Mouse (Mus musculus) lung, adult 10 weeks (tissue): ENCODE data around the gene Dbp. TPM values are rescaled to one million over a fixed set of nuclear protein-coding genes. Genes with fewer than 3 reads are reported as not detected.

Experiments used
- polyA plus RNA-seq: library from polyadenylated mRNA; stranded (reverse); fragments of 350-450 nt; fragmentation: Illumina TruSeq; extraction: RNeasy Lipid Tissue Mini Kit (QIAGEN cat#74804); gene quantifications from one replicate; pipeline ENCODE4 v1.2.3, GENCODE M21; 2014; ENCODE audit warnings: low read depth, low replicate concordance; ENCODE audit not compliant: insufficient read depth

Dbp gene
- 6.5 TPM for polyA plus RNA-seq

GRCm38 (mm10) chr7:45704730-45705442, at the start of gene Dbp:
Dbp (plus strand) TSS chr7:45705088.

GRCm38 (mm10) chr7:45666161-45666560, 38.7 kb upstream of the Dbp start, which contains the start of gene Fut2:
Fut2 (minus strand) TSS chr7:45666394.

GRCm38 (mm10) chr7:45683396-45684050, 21.4 kb upstream of the Dbp start, which contains the start of gene Ntn5:
Ntn5 (plus strand) TSS chr7:45684022.

GRCm38 (mm10) chr7:45693921-45694591, 10.8 kb upstream of the Dbp start, which contains the start of gene Sec1:
Sec1 (minus strand) TSS chr7:45694402.

GRCm38 (mm10) chr7:45699523-45700141, 5.3 kb upstream of the Dbp start, which contains the start of gene Car11:
Car11 (plus strand) TSS chr7:45699843.

GRCm38 (mm10) chr7:45715090-45715708, 10.3 kb downstream of the Dbp start, which contains the start of gene Rpl18:
Rpl18 (plus strand) TSS chr7:45715457.

GRCm38 (mm10) chr7:45717918-45718297, 13.0 kb downstream of the Dbp start, which contains the start of gene Sphk2:
Sphk2 (minus strand) TSS chr7:45718002.

GRCm38 (mm10) chr7:45720413-45721233, 15.7 kb downstream of the Dbp start, which contains the start of gene Fam83e:
Fam83e (plus strand) TSS chr7:45721212.

GRCm38 (mm10) chr7:45725713-45726112, 20.8 kb downstream of the Dbp start, which contains the start of gene Spaca4:
Spaca4 (minus strand) TSS chr7:45725813.

Other genes with a start within 250 kb of the Dbp start
- gene Ftl1, start 245.2 kb upstream of the Dbp start, polyA plus RNA-seq, result 2,902 TPM
- 93.3 TPM for gene Bax, start 238.2 kb upstream of the Dbp start, polyA plus RNA-seq
- gene Tulp2, start 223.2 kb upstream of the Dbp start, polyA plus RNA-seq, result not detected
- not detected for gene Gm45808, start 218.3 kb upstream of the Dbp start, polyA plus RNA-seq
- 5.0 TPM for gene Dhdh, start 216.3 kb upstream of the Dbp start, polyA plus RNA-seq
- gene Nucb1, start 194.7 kb upstream of the Dbp start, polyA plus RNA-seq, result 134 TPM
- 62.8 TPM for gene Ppp1r15a, start 178.8 kb upstream of the Dbp start, polyA plus RNA-seq
- 5.7 TPM for gene Plekha4, start 178.8 kb upstream of the Dbp start, polyA plus RNA-seq
- gene Hsd17b14, start 150.2 kb upstream of the Dbp start, polyA plus RNA-seq, result 0.54 TPM
- gene Bcat2, start 134.9 kb upstream of the Dbp start, polyA plus RNA-seq, result 43.0 TPM
- gene Fgf21, start 89.6 kb upstream of the Dbp start, polyA plus RNA-seq, result not detected
- not detected for gene Fut1, start 87.8 kb upstream of the Dbp start, polyA plus RNA-seq
- gene Izumo1, start 83.3 kb upstream of the Dbp start, polyA plus RNA-seq, result 0.38 TPM
- gene Rasip1, start 77.6 kb upstream of the Dbp start, polyA plus RNA-seq, result 47.4 TPM
- gene Mamstr, start 65.1 kb upstream of the Dbp start, polyA plus RNA-seq, result 1.9 TPM
- 0.20 TPM for gene Fut2, start 38.7 kb upstream of the Dbp start, polyA plus RNA-seq
- 0.75 TPM for gene Ntn5, start 21.1 kb upstream of the Dbp start, polyA plus RNA-seq
- gene Sec1, start 10.7 kb upstream of the Dbp start, polyA plus RNA-seq, result 0.90 TPM
- 1.7 TPM for gene Car11, start 5.2 kb upstream of the Dbp start, polyA plus RNA-seq
- 1,283 TPM for gene Rpl18, start 10.4 kb downstream of the Dbp start, polyA plus RNA-seq
- 16.2 TPM for gene Sphk2, start 12.9 kb downstream of the Dbp start, polyA plus RNA-seq
- 3.8 TPM for gene Fam83e, start 16.1 kb downstream of the Dbp start, polyA plus RNA-seq
- not detected for gene Spaca4, start 20.7 kb downstream of the Dbp start, polyA plus RNA-seq
- gene Lmtk3, start 78.7 kb downstream of the Dbp start, polyA plus RNA-seq, result 0.09 TPM
- 2.2 TPM for gene Sult2b1, start 79.6 kb downstream of the Dbp start, polyA plus RNA-seq
- 73.8 TPM for gene Cyth2, start 109.5 kb downstream of the Dbp start, polyA plus RNA-seq
- gene Kcnj14, start 119.7 kb downstream of the Dbp start, polyA plus RNA-seq, result not detected
- 10.2 TPM for gene Grwd1, start 125.9 kb downstream of the Dbp start, polyA plus RNA-seq
- gene Kdelr1, start 167.7 kb downstream of the Dbp start, polyA plus RNA-seq, result 108 TPM
- gene Grin2d, start 173.3 kb downstream of the Dbp start, polyA plus RNA-seq, result 0.46 TPM
- gene Syngr4, start 191.6 kb downstream of the Dbp start, polyA plus RNA-seq, result not detected
- gene Tmem143, start 191.9 kb downstream of the Dbp start, polyA plus RNA-seq, result 8.7 TPM
- 138 TPM for gene Emp3, start 216.3 kb downstream of the Dbp start, polyA plus RNA-seq
- 3.5 TPM for gene Ccdc114, start 219.0 kb downstream of the Dbp start, polyA plus RNA-seq